Mouse (Mus musculus) brain, adult 2 months (tissue): ENCODE results near the gene Myef2.
"Not testable (repeated sequence)": the region's sequence is repeated elsewhere in the genome, so short reads cannot be mapped to it uniquely, and the experiment has no call there.

Source experiments
- DNase-seq: peaks from one replicate; pipeline ENCODE4 v3.0.0; 2011; ENCODE audit warnings: low read depth, low spot score

Myef2 gene

GRCm38 (mm10) chr2:125123477-125123852 lies at the start of gene Myef2:
Myef2 (minus strand) TSS chr2:125123661.
- peak; percentile 90 for DNase-seq

- DNase-seq, result peak; percentile 12
Observed at GRCm38 (mm10) chr2:125162012-125162470, 38.6 kb upstream of the Myef2 start.

- DNase-seq, result no peak
Observed at GRCm38 (mm10) chr2:125155504-125155903, 32.0 kb upstream of the Myef2 start.

GRCm38 (mm10) chr2:125154294-125154693 lies 30.8 kb upstream of the Myef2 start:
- no peak for DNase-seq

GRCm38 (mm10) chr2:125152388-125152787 lies 28.9 kb upstream of the Myef2 start, which contains the start of gene Slc12a1:
Slc12a1 (plus strand) TSS chr2:125152505.
- DNase-seq, result no peak

- DNase-seq, result no peak
Observed at GRCm38 (mm10) chr2:125142336-125142735, 18.9 kb upstream of the Myef2 start.

GRCm38 (mm10) chr2:125136846-125137245 lies 13.4 kb upstream of the Myef2 start:
- no peak for DNase-seq

- peak; percentile 88 for DNase-seq
Observed at GRCm38 (mm10) chr2:125135903-125136811, 12.7 kb upstream of the Myef2 start, which contains the start of gene Ctxn2. Ctxn2 (plus strand) TSS chr2:125136692.

- no peak for DNase-seq
Observed at GRCm38 (mm10) chr2:125134113-125134512, 10.7 kb upstream of the Myef2 start.

- no peak for DNase-seq
Observed at GRCm38 (mm10) chr2:125126792-125127191, 3.3 kb upstream of the Myef2 start.

GRCm38 (mm10) chr2:125125824-125126223 lies 2.4 kb upstream of the Myef2 start:
- no peak for DNase-seq

- peak; percentile 78 for DNase-seq
Observed at GRCm38 (mm10) chr2:125122624-125123476, 611 bp downstream of the Myef2 start.

- peak; percentile 51 for DNase-seq
Observed at GRCm38 (mm10) chr2:125122288-125122623, 1.2 kb downstream of the Myef2 start.

- DNase-seq, result peak; percentile 80
Observed at GRCm38 (mm10) chr2:125119381-125120110, 3.9 kb downstream of the Myef2 start.

- not testable (repeated sequence) for DNase-seq
Observed at GRCm38 (mm10) chr2:125106536-125106935, 16.9 kb downstream of the Myef2 start.

GRCm38 (mm10) chr2:125104491-125104890 lies 19.0 kb downstream of the Myef2 start:
- DNase-seq, result not testable (repeated sequence)

GRCm38 (mm10) chr2:125092123-125092522 lies 31.3 kb downstream of the Myef2 start:
- DNase-seq, result not testable (repeated sequence)

GRCm38 (mm10) chr2:125088757-125089156 lies 34.7 kb downstream of the Myef2 start:
- DNase-seq, result no peak

- DNase-seq, result no peak
Observed at GRCm38 (mm10) chr2:125083879-125084278, 39.6 kb downstream of the Myef2 start.

GRCm38 (mm10) chr2:125073056-125073780 lies 50.2 kb downstream of the Myef2 start:
- no peak for DNase-seq

- DNase-seq, result no peak
Observed at GRCm38 (mm10) chr2:125068696-125069095, 54.8 kb downstream of the Myef2 start.
